Mouse (Mus musculus) testis, postnatal 10 days (tissue): ENCODE measurements around the gene Ccer2.

Experiments used
- DNase-seq: peaks from one replicate; pipeline ENCODE4 v3.0.0; 2021; ENCODE audit warnings: low spot score

Ccer2 gene

DNA sequence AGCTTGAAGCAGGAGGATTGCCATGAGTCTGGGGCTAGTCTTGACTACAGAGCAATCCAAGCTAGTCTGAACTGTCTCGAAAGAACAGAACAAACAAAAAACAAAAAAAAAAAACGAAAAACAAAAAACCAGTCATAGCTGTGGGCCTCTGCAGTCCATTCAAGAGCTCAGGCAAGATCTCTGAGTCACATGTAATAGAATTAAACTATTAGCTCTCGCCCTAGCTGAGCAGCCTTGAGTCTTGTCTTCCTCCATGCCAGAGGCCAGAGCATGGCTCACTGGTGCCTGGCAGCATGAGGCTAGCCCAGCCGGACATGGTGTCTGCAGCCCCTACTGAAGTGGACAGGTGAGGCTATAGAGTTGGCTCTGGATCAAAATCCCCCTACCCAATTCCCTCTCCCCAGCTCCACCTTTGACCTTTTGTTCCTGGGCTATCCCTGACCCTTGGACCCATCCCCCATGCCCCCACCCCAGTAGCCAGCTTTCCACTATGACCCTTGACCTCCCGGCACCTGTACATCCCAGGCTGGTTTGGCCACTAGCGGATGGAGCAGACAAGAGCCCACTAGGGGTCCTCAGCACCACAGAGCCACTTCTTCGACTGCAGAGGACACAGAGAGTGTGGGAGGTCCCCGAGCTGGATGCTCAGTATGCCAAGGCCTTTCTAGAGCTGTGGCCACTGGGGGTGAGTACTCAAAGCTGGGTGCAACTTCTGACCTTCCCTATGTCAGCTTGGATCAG, 34.3 kb downstream of the Ccer2 start:
- peak; percentile 67 for DNase-seq

DNA sequence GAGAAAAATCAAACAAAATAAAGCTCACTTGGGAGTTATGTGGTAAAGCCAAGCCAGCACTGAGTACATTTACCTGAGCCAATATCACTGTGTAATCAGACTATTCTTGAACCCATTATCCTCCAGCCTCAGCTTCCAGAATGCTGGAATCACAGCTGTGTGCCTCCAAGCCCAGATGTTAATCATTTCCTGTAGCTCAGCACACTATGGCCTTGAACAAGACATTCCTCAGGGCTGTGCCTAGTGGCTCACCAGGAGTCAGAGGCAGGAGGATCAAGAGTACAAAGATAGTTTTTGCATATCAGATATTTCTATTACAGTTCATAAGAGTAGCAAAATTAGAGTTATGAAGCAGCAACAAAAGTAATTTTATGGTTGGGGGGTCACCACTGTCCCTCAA, 35.7 kb downstream of the Ccer2 start:
- no peak for DNase-seq

DNA sequence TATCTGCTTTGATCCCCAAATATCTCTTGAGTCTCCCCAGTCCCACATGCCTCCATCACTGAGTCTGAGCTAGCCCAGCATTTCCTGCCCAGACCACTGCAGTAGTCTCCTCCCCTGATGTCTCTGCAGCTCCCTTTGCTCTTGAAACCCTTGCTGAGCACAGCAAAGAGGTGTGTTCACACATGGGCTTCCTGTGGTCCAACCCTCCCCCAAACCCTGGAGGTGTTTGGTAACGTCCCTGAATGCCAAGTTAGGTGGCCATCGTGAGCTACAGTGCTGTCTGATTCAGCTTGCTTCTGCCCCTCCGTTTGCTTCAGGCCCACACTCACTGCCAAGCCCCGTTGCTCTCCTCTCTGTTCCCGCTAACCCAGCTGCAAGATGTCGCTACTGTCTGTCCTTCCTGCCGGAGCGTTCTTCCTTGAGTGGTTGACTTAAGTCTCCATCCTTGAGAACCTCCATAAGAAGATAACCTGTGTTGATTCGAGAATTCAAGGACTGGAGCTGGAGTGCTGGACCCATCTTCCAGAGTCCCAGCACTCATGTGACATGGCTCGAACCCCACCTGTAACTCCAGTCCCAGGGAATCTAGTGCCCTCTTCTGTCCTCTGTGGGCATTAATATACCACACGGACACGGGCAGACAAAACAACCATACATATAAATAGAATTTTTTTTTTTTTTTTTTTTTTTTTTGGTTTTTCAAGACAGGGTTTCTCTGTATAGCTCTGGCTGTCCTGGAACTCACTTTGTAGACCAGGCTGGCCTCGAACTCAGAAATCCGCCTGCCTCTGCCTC, 36.6 kb downstream of the Ccer2 start:
- no peak for DNase-seq

DNA sequence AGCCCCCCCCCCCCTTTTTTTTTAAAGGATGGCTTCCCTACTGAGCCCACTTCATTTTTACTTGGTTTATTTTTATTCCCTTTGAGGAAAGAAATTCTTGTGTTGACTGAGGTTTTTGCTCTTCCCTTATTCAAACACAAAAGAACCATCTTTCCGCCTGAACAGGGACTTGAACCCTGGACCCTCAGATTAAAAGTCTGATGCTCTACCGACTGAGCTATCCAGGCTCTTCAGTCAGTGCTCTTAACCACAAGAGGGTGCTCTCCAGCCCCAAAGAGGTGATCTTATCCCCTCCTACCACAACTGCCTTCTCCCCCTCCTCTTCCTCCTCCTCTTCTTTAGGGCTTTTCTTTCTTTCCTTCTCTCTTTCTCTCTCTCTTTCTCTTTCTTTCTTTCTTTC, 37.9 kb downstream of the Ccer2 start:
- DNase-seq = no peak

DNA sequence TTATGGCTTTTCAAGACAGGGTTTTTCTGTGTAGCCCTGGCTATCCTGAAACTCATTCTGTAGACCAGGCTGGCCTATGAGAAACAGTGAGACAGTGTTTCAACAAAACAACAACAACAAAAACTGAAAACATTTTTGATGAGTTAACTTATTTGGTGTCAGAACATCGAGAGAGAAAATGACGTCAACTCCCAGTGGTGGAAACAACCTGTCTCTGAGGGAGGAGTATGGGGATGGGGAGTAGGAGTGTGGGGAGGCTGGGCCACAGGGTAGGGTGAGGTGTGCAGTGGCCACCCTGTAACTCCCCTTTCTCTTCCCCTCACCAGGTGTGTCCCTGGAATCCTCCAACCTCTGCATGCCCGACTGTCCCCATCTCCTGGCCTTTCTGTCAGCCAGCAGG, 38.5 kb downstream of the Ccer2 start:
- no peak for DNase-seq

DNA sequence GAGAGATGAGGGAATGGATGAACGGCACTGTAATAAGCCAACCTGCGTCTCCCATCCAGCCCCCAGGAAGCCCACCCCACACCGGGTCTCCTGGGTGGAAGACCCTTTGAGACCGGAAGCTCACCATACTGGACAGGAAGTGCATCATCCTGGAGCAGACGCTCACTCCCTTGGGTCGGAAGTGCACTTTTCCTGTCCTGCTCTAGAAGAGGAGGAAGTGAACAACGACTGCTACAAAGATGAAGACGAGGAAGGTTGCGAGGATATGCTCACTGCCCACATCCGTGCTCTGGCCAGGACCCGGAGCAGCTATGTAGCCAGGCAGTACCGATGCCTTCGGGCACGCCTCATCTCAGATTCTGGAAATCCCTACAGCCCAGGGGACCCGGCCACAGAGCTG, 39.9 kb downstream of the Ccer2 start:
- no peak for DNase-seq

DNA sequence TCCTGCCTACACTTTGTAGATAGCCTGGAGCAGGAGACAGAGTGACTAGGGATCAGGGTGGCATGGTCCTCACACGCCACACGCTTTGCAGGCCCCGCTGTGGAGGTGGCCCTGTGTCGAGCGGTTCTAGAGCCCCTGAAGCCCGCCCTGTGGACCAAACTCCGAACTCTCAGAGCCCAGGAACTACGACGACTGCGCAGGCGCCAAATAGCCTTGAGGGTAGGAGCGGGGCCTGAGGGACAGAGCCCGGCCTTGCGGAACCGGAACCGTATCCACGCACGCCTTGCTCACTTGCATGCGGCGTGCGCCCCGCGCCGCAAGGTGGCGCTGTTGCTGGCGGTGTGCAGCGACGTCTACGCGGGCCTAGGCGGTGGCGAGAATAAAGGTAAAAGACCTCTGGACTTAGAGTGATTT, 40.6 kb downstream of the Ccer2 start:
- DNase-seq = peak; percentile 90

DNA sequence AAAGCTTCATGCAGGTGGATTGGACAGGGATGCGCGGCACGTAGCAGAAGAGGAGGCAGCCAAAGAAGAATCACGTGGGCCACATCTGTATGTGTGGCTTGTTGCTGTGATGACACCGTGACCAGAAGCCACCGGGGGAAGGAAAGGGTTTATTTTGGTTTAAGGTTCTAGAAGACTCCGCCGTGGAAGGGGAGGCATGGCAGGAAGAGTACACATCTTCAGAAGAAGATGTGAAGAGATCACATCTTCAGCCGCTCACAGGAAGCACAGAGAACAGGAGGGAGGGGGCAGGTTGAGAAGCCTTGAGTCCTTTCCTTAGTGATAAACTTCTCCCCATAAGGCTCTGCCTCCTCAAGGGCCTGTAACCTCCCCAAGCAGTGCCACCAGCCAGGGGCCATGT, 44.0 kb downstream of the Ccer2 start:
- no peak for DNase-seq

DNA sequence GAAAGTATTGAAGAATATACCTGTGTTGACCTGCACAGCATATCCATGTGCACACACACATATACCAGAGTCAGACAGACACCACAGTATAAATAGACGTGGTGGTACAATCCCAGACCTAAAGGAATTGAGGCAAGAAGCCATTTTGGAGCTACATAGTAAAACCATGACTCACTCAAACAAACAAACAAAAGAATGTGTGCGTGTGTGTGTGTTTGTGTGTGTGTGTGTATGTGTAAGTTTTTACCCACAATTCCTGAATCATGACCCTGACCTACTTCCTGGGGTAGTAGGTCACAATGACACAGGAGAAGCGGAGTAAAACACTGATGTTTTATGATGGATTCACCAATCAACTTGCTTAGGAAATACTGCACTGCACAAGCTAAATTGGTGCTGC, 45.5 kb downstream of the Ccer2 start:
- no peak for DNase-seq

DNA sequence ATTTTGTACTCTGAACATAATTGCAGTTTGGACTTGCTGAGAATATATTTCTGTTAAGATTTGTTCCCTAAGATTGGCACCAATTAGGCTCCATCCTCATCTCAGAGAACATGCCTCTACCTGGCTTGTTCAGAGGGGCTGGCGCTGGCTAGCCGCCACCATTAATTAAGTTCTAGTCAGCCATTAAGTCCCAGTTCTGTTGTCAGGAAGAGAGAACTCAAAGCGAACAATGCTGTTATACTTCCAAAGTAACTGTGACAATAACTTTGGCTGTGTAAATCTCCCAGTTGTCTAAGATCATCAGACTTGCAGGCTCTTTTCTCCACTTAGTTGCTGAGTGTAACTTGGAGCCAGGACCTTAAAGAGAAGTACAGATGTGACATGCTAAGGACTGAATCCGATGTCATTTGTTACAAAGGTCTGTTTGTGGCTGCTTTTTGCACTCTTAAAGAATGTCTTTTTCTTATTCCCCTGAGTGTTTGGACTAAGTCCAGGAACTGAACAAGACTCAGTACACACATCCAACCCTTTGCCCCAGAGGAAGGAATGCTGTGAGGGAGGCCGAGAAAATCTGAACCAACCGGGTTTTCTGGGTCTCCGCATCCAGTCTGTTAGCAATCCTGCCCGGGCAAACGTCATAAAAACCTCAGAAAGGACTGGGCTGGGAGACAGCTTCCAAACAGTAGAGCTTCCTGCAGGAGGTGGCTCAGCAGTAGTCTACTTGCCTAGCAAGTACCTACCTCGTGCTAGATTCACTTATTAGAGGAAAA, 46.1 kb downstream of the Ccer2 start:
- no peak for DNase-seq

DNA sequence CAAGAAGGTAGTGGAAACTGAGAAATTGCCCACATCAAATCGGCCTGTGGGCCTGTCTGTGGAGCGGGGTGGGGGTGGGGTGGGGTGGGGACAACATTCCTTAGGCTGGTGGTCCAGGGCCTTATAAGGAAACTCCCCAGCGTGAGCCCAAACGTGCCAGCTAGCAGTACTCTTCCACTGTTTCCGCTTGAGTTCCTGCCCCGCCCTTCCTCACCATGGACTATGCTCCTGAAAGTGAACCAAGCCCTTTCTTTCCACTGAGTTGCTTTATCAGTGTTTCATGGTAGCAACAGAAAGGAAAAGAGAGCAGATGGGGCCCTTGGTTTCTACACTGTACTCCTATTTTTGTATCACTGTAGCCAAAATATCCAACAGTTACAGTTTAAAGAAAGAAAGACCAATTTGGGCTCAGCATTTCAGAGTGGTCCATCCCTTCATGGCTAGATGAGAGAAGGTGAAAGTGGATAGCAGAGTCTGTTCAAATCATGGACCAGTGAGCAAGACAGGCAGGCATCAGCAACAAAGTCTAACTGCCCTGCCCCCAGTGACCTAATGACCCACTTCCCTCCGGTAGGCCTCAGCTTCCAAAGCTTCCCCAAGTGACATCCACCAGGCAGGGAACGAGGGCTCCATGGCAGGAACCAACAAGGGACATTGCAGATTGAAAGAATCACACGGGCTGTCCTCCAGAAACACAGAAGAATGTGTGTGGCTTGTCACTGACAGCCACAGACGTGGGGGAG, 47.0 kb downstream of the Ccer2 start:
- DNase-seq = no peak

DNA sequence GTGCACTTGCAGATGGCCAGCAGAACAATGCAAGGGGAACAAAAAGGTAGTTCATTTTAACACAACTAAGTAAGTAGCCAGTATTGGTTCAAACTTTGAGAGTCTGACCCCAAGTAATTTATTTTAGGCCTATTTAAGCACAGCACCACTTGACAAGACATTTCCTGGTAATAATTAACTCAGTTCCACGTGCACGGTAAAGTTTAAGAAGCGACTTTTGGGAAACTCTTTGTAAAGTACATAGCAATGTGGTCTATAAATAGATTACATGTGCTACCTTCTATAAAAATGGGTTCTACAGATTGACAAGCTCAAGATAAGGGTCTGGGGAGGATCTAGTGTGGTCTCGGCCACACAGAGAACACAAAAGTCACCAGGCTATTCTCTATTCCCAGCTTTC, 47.8 kb downstream of the Ccer2 start:
- no peak for DNase-seq

DNA sequence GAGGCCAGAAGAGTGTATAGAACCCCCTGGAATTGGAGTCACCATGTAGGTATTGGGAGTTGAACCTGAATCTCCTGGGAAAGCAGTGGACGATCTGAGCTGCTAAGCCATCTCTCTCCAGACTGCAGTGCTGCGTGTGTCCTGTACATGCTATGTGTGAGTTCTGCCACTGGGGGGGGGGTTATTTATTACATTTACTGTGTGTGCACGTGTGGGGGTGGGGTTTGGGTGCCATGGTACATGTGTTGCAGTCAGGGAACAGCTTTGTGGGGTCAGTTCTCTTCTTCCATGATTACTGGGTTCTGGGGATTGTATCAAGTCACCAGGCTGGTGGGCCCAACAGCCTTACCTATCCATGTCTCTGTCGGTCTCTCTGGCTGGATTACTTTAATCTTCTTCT, 50.9 kb downstream of the Ccer2 start:
- DNase-seq = peak; percentile 56

DNA sequence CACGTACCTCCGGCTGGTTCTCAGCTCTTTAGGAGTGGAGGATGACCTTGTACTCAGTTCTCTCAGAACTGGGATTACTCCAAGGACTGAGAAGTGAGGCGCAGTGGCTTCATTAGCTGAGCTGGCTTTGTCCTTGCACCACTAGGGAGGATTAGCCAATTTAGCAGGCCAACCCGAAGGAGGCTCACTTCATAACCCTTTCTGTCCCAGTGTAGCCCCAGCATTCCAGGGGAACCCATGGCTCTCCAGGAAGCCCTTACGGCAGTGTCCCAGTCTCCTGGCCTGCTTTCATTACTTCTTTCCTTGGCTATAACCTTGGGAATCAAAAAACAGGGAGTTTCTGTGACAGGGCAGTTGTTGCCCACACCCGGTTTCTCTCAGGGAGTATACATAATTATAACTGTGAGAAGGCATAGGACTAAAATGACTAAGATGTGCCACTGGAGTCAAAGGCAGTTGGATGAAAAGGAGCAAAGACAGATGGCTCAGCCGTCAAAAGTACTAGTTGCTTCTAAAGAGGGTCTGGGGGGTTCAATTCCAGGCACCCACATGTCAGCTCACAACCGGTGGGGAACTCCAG, 51.8 kb downstream of the Ccer2 start:
- DNase-seq = peak; percentile 64

DNA sequence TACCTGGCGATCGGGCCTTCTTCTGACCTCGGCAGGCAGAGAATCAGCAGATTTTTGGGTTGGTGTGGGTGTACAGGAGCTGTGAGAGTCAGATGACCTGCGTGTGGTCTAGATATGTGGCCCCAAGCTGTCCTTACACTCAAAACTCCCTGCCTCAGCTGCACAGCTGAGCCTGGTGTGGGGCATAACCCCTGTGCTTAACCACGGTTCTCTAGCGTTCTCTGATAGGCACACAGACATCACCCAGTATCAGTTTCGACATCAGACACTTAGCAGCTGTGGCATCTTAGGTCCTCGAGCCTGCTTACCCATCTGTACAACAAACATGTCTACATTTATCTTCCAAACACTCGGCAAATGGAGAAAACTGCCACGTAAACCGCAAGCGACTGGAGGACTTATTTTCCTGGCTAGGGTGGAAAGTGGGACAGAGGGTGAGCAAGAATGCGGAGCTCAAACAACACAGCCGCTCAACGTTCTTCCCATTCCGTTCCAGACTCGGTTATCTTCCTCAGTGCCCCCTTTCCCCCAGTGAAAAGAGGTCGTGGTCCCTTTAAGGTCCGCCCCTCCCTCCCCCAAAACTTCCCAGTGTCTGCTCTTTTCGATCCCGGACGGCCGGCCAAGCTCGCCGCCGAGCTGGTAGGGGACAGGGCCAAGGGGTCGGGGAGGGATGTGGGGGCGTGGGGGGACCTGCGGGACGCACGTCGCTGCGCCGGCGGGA, 52.4 kb downstream of the Ccer2 start, which contains the start of gene Hnrnpl:
Hnrnpl (plus strand) TSS at position 321 of the 721 bp plus-strand sequence.
- DNase-seq = peak; percentile 48
